Mouse (Mus musculus) thymus, adult 2 months (tissue): ENCODE results near the gene Plxna4.

ENCODE experiments used
- CTCF ChIP-seq: fragments of 200-500 bp; IDR thresholded peaks from 2 replicates; pipeline ENCODE4 v1.5.1; 2012; ENCODE audit warnings: mild to moderate bottlenecking, control low read depth, low read length, moderate library complexity, borderline replicate concordance; ENCODE audit not compliant: control insufficient read depth, poor library complexity, insufficient read depth; ENCODE audit errors: extremely low read depth
- POLR2A ChIP-seq: fragments of 200-500 bp; IDR thresholded peaks from 2 replicates; pipeline ENCODE4 v1.6.1; 2012; ENCODE audit warnings: mild to moderate bottlenecking, low read length, control low read depth, moderate library complexity; ENCODE audit not compliant: control insufficient read depth, poor library complexity, insufficient read depth; ENCODE audit errors: extremely low read depth

DNA sequence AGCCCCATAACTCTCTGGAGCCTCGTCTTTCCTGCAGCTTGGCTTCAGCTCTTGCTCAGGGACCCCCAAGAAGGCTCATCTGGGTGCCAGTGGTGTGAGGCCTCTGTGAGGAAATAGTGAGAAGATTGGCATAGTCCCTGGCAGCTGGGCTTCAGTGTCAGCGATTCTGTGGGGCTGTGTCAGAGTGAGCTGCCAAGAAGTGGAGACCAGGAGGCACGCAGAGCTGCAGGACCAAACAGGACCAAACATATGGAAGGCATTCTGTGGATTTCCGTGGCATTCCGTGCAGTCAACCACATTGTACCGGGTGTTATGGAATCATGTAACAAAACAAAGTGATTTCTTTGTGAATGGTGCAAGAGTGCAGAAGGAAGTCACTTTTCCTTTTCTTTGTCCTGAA, 461.1 kb downstream of the Plxna4 start:
- no peak for TF ChIP-seq CTCF
- no peak for TF ChIP-seq POLR2A
